Mouse (Mus musculus) heart, postnatal 25 days (tissue): ENCODE data around the gene Shld2. TPM values are rescaled to one million over a fixed set of nuclear protein-coding genes. Genes with fewer than 3 reads are reported as not detected.
A peak's percentile ranks its signal among the peaks of the same experiment; 100 is the strongest.
"Not testable (repeated sequence)": the region's sequence is repeated elsewhere in the genome, so short reads cannot be mapped to it uniquely, and the experiment has no call there.

Experiments used
- DNase-seq: peaks from one replicate; pipeline ENCODE4 v3.0.0; 2022; ENCODE audit warnings: low spot score
- intact Hi-C: fragments of 180-260 bp; cut with DNase I; formaldehyde crosslinking; loops from one replicate; pipeline ENCODE4 v1.15.1; 2025
- total RNA-seq, 2 experiments: library from RNA; stranded (reverse); gene quantifications; 2 replicates each; pipeline ENCODE4 v1.2.3; 2021

The Shld2 gene
- total RNA-seq, 2 experiments from 2014 or later = 8.3 to 8.4 TPM

GRCm38 (mm10) chr14:34290229-34290628 lies 20.1 kb downstream of the Shld2 start:
- DNase-seq = no peak
- intact Hi-C loops = no loop called here

GRCm38 (mm10) chr14:34289259-34290015 lies 20.9 kb downstream of the Shld2 start:
- DNase-seq = no peak
- intact Hi-C loops = no loop called here

- DNase-seq = no peak
- intact Hi-C loops = no loop called here
Observed at GRCm38 (mm10) chr14:34288396-34288795, 21.9 kb downstream of the Shld2 start.

GRCm38 (mm10) chr14:34281736-34282269 lies 28.5 kb downstream of the Shld2 start:
- no peak for DNase-seq

GRCm38 (mm10) chr14:34280798-34281197 lies 29.5 kb downstream of the Shld2 start:
- DNase-seq = no peak
- intact Hi-C loops = no loop called here

More at GRCm38 (mm10) chr14:34281736-34282269, 28.5 kb downstream of the Shld2 start:
- intact Hi-C loops = no loop called here

DNA sequence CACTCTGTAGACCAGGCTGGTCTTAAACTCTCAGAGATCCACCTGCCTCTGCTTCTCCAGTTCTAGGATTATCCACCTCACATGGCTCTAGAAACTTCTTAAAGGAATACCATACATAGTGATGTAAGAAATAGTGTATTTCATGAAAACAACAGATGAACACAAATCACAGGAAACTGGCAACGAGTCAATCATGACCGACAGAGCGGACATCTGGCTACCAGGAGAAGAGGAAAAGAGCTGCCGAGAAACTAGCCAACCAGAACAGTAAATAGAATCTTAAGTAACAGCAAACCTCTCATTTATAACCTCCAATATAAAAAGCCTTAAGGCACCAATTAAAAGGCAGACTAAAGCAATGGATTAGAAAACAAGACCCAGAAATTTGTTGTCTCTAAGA lies 30.6 kb downstream of the Shld2 start:
- DNase-seq = no peak
- intact Hi-C loops = loop anchor here (10.0 kb wide), 1 partner anchor 275 kb away; no protein-coding TSS in a partner anchor

GRCm38 (mm10) chr14:34275225-34275624 lies 35.1 kb downstream of the Shld2 start:
- intact Hi-C loops = loop anchor here (2.0 to 10.0 kb wide), 2 partner anchors 88 to 280 kb away; no protein-coding TSS in a partner anchor
- no peak for DNase-seq

DNA sequence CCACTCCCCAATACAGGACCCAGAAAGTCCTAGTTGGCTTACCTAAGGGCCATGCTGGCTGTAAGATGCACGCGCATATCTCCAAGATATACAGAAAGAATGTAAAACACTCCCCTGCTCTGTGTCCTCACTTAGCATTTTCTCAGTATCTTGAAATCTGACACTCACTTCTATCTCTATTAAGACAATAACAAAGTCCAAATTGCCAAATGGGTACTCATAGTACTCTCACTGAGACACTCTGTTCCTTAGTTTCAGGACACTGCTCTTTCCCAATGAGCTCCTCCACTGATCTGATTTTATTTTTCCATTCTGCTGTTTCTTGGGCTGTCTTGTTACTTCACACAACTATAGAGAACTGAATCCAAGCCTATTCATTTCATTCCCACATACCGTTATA lies 36.2 kb downstream of the Shld2 start:
- no peak for DNase-seq
- intact Hi-C loops = loop anchor here (2.0 to 10.0 kb wide), 4 partner anchors 38 to 281 kb away; partner anchors contain the start of genes Glud1 and Shld2

DNA sequence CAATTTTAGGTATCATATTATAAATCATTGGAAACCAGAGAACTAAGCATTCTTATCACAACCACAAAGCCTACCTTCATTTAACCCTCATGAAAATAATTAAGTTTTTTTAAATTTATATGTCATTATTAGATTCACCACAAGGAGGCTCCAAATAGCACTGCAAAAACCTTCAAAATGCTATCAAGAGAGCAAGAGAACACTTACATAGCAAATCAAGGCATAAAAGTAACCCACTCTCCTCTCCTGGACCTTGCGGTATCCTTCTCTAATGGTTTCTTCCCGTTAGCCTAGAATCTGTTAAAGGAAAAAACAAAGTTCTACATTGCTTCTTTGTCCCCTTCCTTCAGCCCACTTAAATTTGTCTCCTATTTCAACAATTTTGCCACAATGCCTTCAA lies 37.0 kb downstream of the Shld2 start:
- no peak for DNase-seq
- intact Hi-C loops = loop anchor here (5.0 to 10.0 kb wide), 3 partner anchors 39 to 282 kb away; partner anchors contain the start of genes Glud1 and Shld2

GRCm38 (mm10) chr14:34268046-34268445 lies 42.2 kb downstream of the Shld2 start:
- intact Hi-C loops = no loop called here
- no peak for DNase-seq

DNA sequence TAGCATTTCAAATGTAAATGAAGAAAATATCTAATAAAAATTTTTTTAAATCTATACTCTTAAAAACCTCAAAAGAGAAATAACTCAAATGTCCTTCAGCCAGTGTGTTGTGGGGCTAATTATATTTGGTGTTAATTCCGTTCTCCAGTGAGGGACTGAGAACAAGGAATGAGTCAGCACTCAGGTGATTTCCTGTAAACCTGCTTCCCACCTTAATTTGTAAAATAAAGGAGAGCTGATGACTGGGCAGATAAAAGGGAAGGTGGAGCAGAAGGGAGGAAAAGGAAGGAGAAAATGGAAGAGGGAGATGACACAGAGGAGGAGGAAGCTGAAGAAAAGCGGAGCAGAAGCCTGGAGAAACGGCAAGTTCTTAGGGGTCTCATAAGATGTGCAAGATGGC lies 51.8 kb downstream of the Shld2 start:
- intact Hi-C loops, DNase-seq: not testable (repeated sequence)

GRCm38 (mm10) chr14:34253261-34253660 lies 57.0 kb downstream of the Shld2 start:
- intact Hi-C loops = no loop called here
- no peak for DNase-seq

DNA sequence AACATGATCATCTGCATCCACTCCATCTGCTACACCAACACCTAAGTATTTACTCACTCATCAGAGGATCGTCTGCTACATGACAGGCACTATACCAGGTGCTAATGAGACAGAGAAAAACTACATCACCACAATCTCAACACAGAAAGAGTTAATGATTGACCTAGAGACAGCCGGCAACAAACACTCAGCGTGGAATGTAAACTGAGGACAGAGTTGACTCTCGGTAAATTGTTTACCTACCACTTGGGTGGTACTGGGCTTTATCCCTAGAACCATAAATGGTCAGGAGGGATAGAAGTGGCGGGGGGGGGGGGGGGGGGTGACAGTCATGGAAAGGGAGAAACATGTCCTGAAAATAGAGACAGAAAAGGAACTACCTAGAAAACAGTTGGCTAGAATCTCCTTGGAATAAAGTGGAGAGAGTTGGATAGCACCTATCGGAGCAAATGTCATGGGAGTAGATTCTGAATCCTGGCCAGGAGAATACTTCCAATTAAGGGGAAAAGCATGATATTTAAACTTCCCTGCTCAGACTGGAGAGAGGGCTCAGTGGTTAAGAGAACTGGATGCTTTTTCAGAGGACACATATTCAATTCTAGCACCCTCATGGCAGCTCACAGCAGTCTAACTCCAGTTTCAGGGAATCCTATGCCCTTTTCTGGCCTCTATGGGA lies 57.7 kb downstream of the Shld2 start:
- no peak for DNase-seq
- intact Hi-C loops = no loop called here

GRCm38 (mm10) chr14:34240676-34241075 lies 69.6 kb downstream of the Shld2 start:
- intact Hi-C loops = no loop called here

GRCm38 (mm10) chr14:34240263-34240662 lies 70.0 kb downstream of the Shld2 start:
- DNase-seq = no peak
- intact Hi-C loops = no loop called here

More at GRCm38 (mm10) chr14:34240676-34241075, 69.6 kb downstream of the Shld2 start:
- DNase-seq = no peak

- intact Hi-C loops = loop anchor here (2.0 to 5.0 kb wide), 2 partner anchors 154 to 278 kb away; no protein-coding TSS in a partner anchor
Observed at GRCm38 (mm10) chr14:34234630-34235380, 75.5 kb downstream of the Shld2 start.

GRCm38 (mm10) chr14:34233846-34234245 lies 76.4 kb downstream of the Shld2 start:
- intact Hi-C loops = loop anchor here (2.0 kb wide), 1 partner anchor 153 kb away; no protein-coding TSS in a partner anchor
- DNase-seq = no peak

More at GRCm38 (mm10) chr14:34234630-34235380, 75.5 kb downstream of the Shld2 start:
- DNase-seq = peak; percentile 47

DNA sequence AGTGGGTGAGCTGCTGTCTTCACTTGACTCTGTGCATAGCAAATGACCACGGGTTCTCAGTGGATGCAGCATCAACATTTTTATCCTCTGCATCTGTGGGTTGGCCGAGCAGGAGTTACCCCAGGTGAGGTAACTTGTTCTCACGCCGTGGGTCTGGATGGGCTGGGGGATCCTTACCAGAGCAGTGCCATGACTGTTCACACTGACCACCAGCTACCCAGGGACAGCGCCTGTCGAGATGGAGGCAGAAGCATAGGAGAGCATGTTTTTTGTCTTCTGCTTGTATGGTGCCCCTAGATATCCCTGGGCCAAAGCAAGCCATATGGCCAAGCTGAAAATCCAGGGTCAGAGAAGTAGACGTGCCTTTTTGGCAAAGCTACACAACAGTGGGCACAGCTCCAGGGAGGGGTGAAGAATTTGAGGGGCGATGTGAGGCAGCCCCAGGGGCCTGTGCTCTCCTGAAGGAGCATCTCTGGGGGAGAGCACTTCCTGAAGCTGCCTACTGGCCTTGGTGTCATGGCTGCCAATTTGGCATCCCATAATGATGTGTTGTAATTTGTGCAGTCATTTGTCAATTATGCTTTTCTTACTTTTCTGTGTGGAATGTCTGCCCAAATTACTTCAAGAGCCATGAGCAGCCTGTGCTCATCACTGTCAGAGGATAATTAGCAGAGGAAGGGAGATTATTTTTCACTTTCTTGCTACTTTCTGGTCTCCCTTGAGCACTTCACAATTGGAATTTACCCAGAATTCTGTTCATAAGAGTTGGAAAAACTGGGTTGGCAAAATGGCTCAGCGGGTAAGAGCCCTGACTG lies 77.2 kb downstream of the Shld2 start:
- intact Hi-C loops = no loop called here
- DNase-seq = no peak

DNA sequence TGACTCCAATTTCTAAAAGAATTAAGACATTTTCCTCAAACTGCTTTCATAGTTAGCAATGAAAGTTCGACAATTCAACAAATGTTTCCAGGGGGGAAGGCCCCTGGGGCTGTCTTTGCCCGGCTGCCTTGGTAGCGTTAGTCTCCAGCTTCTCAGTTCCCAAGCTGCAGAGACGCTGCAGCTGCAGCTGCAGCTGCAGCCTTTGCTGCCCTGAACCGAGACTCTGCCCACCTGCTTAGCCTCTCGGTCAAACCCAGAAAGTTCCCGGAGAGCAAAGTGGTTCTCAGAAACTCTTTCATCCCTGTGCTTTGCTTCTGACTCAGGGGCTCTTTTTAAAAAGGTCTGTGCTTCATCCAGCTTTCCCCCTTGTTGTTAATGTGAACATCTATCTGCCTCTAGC lies 78.0 kb downstream of the Shld2 start:
- intact Hi-C loops = no loop called here
- no peak for DNase-seq
